Mouse (Mus musculus): Measurements from ENCODE around the gene Olfr358.

DNA sequence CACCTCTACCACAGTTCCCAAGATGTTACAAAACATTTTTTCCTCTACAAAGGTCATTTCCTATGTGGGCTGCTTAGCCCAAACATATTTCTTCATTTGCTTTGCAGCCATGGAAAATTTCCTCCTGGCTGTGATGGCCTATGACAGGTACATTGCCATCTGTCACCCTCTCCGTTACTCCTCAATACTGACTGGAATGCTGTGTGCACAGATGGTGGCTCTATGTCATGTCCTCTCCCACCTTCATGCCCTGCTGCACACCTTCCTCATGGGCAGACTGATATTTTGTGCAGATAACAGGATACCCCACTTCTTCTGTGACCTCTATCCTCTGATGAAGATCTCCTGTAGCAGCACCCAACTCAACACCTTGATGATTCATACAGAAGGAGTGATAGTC lies 12.1 kb downstream of the Olfr358 start:
- no peak for TF ChIP-seq POLR2A (IDR thresholded peaks at IDR 0.05; ENCODE audit: insufficient read depth, low read length)
- TF ChIP-seq CTCF (IDR thresholded peaks at IDR 0.05; ENCODE audit: low read depth, low read length) = no peak

Data from ES-Bruce4 (cell line).